Mouse (Mus musculus) lung, adult 2 months (tissue): Measurements from ENCODE around the gene Srp54b. TPM values are rescaled to one million over a fixed set of nuclear protein-coding genes. Genes with fewer than 3 reads are reported as not detected.
A peak's percentile ranks its signal among the peaks of the same experiment; 100 is the strongest.
"Not testable (repeated sequence)": the region's sequence is repeated elsewhere in the genome, so short reads cannot be mapped to it uniquely, and the experiment has no call there.

Source experiments
- DNase-seq: peaks from one replicate; pipeline ENCODE4 v3.0.0; 2022
- H3K4me1 ChIP-seq: fragments of 200-500 bp; 2 replicates; pipeline ENCODE4 v1.6.1; 2011; ENCODE audit warnings: low read length; ENCODE audit not compliant: control insufficient read depth, insufficient read depth
- H3K4me3 ChIP-seq: fragments of 200-500 bp; replicated peaks from 2 replicates; pipeline ENCODE3; 2011; ENCODE audit warnings: low read depth, mild to moderate bottlenecking, control low read depth, low read length; ENCODE audit errors: extremely low read depth
- WGBS: fragments of 180-500 bp; shearing (Covaris S2); methylation state at CpG from one replicate; pipeline ENCODE4 v1.1.7; 2018; 5-methylcytosine and 5-hydroxymethylcytosine counted together
- polyA plus RNA-seq: library from polyadenylated mRNA; depleted of rRNA; stranded (reverse); fragments of >200 nt; gene quantifications from 2 replicates; pipeline ENCODE4 v1.2.3, GENCODE M21; 2012; rRNA removed

Srp54b gene
- polyA plus RNA-seq = 15.9 and 27.4 TPM in 2 replicates

GRCm38 (mm10) chr12:55154559-55155448 lies at the start of gene Srp54b:
Gene Srp54b (plus strand): TSS chr12:55155104.
- not testable (repeated sequence) for H3K4me1 ChIP-seq, H3K4me3 ChIP-seq, DNase-seq
- no CpG with 5 or more reads among the region's 57 CpGs for WGBS

- not testable (repeated sequence) for DNase-seq, H3K4me1 ChIP-seq, H3K4me3 ChIP-seq
- no CpG with 5 or more reads among the region's 7 CpGs for WGBS
Measured at GRCm38 (mm10) chr12:55112616-55113015, 42.3 kb upstream of the Srp54b start.

DNA sequence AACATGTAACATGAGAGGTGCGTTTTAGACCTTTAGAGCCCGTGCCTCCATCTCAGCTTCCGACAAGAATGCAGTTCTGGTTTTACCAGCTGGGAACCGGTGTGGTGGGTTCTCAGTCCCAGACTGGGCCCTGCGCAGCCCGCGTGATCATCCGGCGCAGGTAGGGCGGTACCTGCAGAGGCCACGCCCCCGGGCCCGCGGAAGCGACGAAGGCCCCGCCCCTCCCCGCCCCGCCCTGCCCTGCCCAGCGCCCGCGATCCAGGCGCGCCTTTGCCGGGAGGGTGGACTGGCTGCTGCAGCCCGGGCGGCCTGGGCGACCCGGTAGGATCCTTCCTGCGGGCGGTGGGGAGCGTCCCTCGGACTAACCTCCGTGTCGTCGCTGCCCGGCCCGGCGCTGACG lies 30.7 kb upstream of the Srp54b start, which contains the start of gene Fam177a:
Fam177a (plus strand) TSS at position 228 of the 400 bp plus-strand sequence.
- no CpG with 5 or more reads among the region's 40 CpGs for WGBS

GRCm38 (mm10) chr12:55124731-55125130 lies 30.2 kb upstream of the Srp54b start:
- not testable (repeated sequence) for H3K4me3 ChIP-seq, DNase-seq, H3K4me1 ChIP-seq
- no CpG with 5 or more reads among the region's 18 CpGs for WGBS

More for the DNA sequence above, 30.7 kb upstream of the Srp54b start, which contains the start of gene Fam177a:
- H3K4me1 ChIP-seq, H3K4me3 ChIP-seq, DNase-seq: not testable (repeated sequence)

- DNase-seq, H3K4me3 ChIP-seq, H3K4me1 ChIP-seq: not testable (repeated sequence)
- no CpG with 5 or more reads among the region's 6 CpGs for WGBS
Measured at GRCm38 (mm10) chr12:55135540-55135939, 19.4 kb upstream of the Srp54b start.

- WGBS = no CpG with 5 or more reads among the region's 6 CpGs
Measured at GRCm38 (mm10) chr12:55137859-55138258, 17.0 kb upstream of the Srp54b start.

DNA sequence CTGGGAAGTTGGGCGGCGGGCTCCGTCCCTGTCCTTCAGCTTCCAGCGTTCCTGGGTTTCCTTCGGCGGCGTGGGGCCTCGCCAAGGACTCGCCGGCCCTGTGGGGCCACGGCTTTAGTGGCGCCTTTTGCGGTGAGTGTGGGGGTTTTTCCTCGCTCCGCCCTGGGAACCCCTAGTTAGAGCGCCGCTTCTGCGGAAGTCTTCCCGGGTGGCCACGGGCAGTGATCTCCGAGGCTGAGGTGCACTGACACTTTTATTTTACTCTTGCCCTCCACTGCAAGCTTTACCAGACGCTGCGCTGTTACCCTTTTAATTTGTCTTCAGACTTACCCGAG lies 512 bp downstream of the Srp54b start:
- H3K4me3 ChIP-seq, H3K4me1 ChIP-seq, DNase-seq: not testable (repeated sequence)
- 0% methylated on average over 11 of the region's 24 CpGs for WGBS

More at GRCm38 (mm10) chr12:55137859-55138258, 17.0 kb upstream of the Srp54b start:
- not testable (repeated sequence) for H3K4me1 ChIP-seq, DNase-seq, H3K4me3 ChIP-seq

DNA sequence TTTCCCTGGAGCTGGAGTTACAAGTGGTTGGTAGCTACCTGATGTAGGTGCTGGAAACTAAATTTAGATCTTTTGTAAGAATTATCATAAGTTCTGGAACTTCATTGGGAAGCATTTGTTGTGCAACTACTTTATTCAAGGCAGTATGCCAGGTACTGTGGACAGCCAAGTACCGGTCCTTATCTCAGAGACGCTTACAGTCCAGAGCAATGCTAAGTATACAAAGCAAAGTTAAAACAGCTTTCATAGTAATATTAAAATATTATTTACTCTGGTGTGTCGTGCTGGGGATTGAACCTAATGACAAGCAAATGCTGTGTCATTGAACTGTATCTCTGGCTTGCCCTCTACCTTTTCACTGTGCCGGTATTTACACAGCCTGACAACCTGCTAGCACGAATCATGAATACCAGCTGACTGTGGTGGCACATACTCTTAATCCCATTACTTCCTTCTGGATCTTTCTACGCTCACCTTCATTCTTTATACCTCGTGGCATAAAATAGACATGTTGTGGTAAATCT lies 12.2 kb downstream of the Srp54b start:
- DNase-seq, H3K4me1 ChIP-seq, H3K4me3 ChIP-seq: not testable (repeated sequence)
- WGBS = no CpG with 5 or more reads among the region's 7 CpGs

GRCm38 (mm10) chr12:55187686-55188085 lies 32.8 kb downstream of the Srp54b start:
- no CpG with 5 or more reads among the region's 8 CpGs for WGBS
- not testable (repeated sequence) for H3K4me1 ChIP-seq, DNase-seq, H3K4me3 ChIP-seq

DNA sequence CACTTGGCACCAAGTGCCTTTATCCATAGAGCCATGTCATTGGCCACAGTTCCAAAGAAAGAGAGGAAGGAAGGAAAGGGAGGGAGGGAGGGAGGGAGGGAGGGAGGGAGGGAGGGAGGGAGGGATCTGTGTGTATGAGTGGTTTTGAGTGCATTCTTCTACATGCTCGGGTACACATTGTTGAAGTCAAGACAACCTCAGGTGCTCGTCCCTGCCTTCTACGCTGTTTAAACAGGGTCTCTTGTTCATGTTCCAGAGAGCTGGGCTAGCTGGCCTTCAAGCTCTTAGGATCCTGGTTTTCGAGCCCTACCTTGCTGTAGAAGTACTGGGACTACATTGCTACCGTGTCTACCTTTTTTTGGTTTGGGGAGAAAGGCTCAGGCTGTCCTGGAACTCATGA lies 34.2 kb downstream of the Srp54b start:
- H3K4me3 ChIP-seq, H3K4me1 ChIP-seq, DNase-seq: not testable (repeated sequence)
- no CpG with 5 or more reads among the region's 5 CpGs for WGBS

- no CpG with 5 or more reads among the region's 40 CpGs for WGBS
- H3K4me1 ChIP-seq, H3K4me3 ChIP-seq, DNase-seq: not testable (repeated sequence)
Measured at GRCm38 (mm10) chr12:55199306-55199705, 44.4 kb downstream of the Srp54b start, which contains the start of gene 1700047I17Rik2. Gene 1700047I17Rik2 (plus strand): TSS chr12:55199592.

DNA sequence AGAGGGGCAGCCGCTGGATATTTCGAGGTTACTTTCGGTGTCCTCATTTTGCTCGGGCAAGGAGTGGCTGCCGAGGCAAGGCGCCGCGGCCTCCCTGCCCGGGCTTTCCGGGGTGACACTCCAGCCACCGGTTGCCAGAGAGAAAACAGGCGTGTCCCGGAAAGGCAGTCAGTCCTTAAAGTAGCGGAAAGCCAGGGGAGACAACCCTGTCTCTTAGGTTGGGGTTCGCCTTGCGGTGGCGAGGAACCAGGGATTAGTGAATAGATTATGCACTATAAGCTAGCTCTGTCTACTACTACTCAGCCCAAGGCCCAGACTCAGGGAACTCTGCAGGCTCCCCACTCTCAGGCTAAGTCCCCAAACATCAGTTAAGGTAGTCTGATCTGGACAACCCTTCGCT lies 44.9 kb downstream of the Srp54b start:
- DNase-seq, H3K4me3 ChIP-seq, H3K4me1 ChIP-seq: not testable (repeated sequence)
- WGBS = no CpG with 5 or more reads among the region's 18 CpGs

GRCm38 (mm10) chr12:55212944-55213343 lies 58.0 kb downstream of the Srp54b start:
- not testable (repeated sequence) for H3K4me1 ChIP-seq, DNase-seq, H3K4me3 ChIP-seq
- WGBS = no CpG with 5 or more reads among the region's 6 CpGs

DNA sequence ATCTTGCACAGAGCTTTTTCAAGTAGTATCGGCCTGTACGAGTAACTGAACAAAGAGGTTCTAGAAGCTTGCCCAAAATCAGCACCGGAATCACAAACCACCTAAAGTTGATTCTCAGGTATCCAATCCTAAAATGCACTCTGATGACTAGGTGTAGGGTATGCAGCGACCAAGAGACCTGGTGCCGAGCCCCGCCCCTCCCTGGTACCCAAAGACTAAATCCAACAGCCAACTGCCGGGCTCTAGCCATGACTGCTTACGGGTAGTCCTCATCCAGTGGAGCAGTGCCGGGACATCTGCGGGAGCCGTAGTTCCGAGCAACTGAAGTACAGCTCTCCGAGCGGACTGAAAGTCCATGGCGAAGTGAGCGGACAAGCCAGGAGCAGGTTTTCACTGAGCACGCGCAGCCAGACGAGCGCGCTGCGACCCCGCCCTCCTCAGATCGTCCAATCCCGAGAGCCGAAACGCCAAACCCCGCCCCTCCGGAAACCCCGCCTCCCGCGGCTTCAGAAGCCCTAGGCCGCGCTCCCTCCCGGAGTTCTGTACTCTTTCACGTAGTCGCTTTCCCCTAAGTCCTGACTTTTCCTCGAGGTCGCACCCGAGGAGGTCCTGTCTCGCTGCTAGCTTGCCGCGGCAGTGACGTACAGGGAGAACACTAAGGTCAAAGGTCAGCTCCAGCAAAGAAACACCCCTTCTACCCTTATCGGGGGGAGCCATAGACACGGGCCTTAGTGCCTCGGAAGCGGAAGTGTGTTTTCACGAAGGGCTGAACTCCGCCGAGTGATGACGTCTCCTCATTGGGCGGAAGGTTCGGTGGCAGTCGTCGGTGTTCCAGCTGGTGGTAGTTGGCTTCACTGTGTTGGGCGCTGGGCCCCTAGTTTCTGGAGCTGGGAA lies 75.0 kb downstream of the Srp54b start, which contains the start of gene Srp54c:
Srp54c (plus strand) TSS at position 543 of the 894 bp plus-strand sequence.
- not testable (repeated sequence) for H3K4me1 ChIP-seq, DNase-seq
- no CpG with 5 or more reads among the region's 57 CpGs for WGBS
- peak within 1 kb of the TSS; percentile 23 for H3K4me3 ChIP-seq

GRCm38 (mm10) chr12:55230520-55230861 lies 75.6 kb downstream of the Srp54b start:
- H3K4me3 ChIP-seq = peak overlapping the region; percentile 23
- WGBS = under 1% methylated on average over 11 of the region's 25 CpGs
- DNase-seq = peak; percentile 4
- not testable (repeated sequence) for H3K4me1 ChIP-seq
